Mouse (Mus musculus) urinary bladder, postnatal 10 days (tissue): ENCODE measurements around the gene Phlpp2.

ENCODE experiments used
- DNase-seq: peaks from one replicate; pipeline ENCODE4 v3.0.0; 2022; ENCODE audit warnings: low spot score

Gene Phlpp2

GRCm38 (mm10) chr8:109903909-109904469, 35.6 kb downstream of the Phlpp2 start:
- DNase-seq: no peak

DNA sequence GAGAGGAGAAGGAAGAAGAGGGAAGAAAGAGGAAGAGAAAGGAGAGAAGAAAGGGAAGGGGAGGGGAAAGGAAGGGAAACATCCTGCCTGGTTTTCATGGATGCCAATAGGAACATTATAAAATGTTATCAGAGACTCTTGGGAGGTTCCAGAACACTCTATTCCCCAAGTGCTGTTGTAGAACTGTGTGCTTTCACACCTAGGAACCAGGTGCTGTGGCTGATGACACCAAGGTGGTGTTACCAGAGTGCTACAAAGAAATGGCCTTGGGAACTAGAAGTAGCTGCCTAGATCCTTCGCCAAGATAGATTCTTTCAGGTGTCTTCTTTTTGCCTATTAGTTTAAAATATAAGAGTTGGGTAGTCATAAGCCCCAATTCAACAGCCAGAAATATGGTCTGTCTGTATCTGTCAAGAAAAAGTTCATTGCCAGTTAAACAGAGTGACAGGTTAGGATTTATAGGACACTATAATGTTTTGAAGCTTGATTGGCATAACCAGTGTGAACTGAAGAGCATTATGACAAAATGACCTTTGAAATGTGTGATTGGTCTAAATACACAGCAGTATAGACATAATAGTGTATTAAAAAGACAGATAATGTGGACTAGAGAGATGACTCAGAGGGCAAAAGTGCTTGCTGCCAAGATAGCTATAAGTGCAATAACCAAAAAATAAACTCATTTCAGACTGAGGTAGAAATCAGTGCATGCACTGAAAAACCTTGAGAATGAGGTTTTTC, 36.8 kb downstream of the Phlpp2 start:
- no peak for DNase-seq

DNA sequence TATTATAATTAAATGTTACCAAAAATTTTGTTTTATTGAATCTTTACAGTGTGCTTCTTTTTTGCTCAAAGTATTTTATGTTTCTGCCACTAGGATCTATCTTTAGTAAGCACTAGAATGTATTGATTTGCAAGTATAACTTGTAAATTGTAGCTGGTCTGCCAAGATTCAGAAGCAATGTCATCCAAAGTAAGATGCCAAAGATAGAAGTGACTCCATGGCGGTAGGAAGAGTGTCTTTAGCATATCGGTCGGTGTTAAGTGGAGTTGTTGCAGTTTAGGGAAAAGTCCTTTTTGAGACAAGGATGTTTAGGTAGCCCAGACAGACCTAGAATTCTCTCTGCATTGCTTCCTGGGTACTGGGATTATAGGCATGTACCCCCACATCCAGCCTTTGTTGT, 38.6 kb downstream of the Phlpp2 start:
- no peak for DNase-seq

DNA sequence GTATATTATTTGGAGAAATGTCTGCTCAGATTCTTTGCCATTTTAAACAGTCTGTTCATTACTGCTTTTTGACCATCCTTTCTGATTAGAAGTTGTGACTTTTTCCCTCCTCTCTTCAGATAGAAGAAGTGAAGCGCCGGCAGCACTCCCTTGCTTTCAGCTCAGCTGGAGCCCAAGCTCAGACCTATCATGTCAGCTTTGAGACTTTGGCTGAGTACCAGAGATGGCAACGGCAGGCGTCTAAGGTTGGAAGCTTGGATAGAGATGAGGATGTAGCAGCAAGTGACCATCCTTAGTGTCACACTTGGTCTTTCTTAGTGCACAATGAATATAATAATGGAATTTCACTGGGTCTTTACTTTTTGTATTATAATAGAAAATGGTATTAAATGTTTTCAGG, 39.0 kb downstream of the Phlpp2 start:
- DNase-seq: no peak

- DNase-seq: no peak
Observed at GRCm38 (mm10) chr8:109917277-109917676, 48.9 kb downstream of the Phlpp2 start.

DNA sequence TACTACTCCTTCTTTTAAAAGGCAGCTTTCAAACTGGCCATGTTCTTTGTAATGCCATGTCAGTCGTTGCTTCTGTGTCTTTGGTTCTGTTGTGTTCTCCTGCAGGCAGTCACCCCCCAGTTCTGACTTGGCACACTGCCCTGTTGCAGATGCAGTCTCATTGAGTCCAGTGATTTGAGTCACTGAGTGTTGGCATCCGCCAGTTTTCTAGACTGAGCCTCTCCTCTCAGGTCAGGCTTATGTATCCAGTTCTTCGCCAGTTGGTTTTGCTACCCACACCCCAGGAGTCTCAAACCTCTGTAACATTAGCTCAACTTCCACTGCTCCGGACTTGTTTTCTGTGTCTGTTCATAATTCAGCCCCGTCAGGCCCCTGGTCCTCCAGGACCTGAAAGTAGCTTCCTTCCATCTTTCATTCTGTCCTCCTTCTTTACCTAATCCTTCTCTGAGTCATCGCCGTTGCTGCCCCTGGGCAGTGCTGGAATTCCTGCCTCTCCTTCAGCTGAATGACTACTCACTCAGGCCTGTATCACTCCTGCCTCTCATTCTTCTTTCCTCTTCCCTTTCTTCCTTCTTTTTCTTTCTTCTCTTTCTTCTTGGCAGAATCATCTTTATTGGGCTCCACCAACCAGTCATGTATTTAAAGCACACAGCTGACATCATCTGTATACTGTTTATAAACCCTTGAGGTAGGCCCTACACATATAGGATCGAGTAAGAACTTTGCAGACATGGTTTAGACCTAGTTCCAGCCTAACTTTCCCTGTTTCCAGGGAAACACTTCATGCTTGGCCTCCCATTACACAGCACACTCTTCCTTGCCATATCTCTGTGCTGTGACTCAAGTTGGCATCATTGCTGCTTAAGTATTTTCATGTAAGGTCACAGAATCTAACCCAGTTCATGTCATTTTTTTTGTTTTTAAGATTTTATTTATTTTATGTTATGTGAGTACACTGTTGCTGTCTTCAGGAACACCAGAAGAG, 52.4 kb downstream of the Phlpp2 start:
- DNase-seq: no peak

- DNase-seq: no peak
Observed at GRCm38 (mm10) chr8:109941606-109942360, 73.4 kb downstream of the Phlpp2 start.

DNA sequence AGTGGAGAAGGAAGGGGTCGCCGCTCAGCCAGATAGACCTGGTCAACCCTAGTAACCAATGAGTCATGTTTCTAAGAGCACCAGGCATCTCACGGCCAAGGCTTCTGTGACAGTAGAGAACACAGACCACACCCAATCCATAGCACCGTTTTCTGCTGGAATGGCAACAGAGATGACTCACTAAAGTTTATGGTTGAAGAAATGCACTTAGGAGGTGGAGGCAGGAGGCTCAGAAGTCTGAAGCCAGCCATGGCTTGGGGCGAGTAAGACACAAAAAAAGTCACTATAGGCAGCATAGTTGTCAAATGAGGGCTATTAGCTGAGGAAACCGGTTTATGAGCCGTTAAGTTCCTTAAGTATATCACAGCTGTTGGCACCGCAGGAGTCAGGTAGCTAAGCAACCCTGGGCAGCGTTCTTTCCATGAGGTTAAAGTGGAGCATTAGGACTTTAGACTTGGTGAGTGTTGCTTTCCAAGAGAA, 76.9 kb downstream of the Phlpp2 start:
- no peak for DNase-seq

DNA sequence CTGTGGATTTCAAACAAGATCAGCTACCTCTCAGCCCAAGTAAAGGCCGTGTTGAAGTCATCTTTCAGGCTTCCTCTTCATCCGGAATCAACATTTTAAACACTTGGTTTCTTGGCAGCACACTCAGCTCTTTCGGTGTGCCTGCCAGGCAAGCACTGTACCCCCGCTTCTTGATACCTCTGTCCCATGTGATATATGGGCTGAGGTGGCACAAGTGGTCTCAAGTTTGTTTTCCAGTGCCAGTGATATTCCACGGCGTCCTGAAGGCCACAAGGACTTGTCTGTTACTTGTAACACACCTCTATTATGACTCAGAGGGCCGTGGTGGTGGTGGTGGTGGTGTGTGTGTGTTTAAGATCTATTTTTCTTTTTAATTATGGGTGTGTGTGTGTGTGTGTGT, 77.4 kb downstream of the Phlpp2 start:
- DNase-seq: no peak

DNA sequence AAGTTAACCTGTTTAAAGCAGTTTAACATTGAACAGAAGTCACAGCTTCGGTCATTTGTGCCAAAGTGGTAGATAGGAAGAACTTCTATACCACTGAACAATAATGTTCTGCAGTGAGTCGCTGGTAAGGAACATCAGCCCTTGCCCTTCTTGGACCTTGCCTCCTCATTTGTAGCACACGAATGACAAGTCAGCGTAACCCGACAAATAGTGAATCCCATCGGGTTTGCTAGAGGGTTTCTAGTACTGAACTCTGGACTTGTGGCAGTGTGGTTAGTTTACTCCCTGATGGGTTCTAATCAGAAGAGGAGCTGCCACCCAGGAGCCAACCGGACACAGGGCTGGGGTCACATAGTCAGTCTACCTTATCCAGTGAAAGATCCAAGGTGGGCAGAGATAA, 77.9 kb downstream of the Phlpp2 start:
- no peak for DNase-seq

- no peak for DNase-seq
Observed at GRCm38 (mm10) chr8:109947447-109948284, 79.3 kb downstream of the Phlpp2 start.

GRCm38 (mm10) chr8:109948285-109948564, 79.9 kb downstream of the Phlpp2 start:
- DNase-seq: no peak

DNA sequence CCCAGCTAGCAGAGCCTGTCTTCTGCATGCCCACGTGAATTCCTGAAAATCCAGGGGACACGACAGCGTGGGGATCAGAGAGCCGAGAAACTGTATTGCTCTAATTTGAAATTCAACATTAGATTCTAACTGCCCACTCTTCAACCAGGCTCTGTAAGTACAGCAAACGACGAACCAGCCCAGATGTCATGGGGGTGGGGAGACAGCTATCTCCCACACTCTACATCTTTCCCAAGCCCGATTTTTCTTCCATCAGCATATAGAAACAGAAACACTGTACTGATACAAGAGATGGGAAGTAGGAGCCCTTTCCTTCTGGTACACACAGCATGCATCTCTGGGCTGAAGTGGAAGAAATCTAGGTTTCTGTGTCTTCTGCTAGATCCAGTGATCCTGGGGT, 83.8 kb downstream of the Phlpp2 start:
- DNase-seq: no peak

GRCm38 (mm10) chr8:109954486-109954948, 86.2 kb downstream of the Phlpp2 start:
- DNase-seq: no peak

DNA sequence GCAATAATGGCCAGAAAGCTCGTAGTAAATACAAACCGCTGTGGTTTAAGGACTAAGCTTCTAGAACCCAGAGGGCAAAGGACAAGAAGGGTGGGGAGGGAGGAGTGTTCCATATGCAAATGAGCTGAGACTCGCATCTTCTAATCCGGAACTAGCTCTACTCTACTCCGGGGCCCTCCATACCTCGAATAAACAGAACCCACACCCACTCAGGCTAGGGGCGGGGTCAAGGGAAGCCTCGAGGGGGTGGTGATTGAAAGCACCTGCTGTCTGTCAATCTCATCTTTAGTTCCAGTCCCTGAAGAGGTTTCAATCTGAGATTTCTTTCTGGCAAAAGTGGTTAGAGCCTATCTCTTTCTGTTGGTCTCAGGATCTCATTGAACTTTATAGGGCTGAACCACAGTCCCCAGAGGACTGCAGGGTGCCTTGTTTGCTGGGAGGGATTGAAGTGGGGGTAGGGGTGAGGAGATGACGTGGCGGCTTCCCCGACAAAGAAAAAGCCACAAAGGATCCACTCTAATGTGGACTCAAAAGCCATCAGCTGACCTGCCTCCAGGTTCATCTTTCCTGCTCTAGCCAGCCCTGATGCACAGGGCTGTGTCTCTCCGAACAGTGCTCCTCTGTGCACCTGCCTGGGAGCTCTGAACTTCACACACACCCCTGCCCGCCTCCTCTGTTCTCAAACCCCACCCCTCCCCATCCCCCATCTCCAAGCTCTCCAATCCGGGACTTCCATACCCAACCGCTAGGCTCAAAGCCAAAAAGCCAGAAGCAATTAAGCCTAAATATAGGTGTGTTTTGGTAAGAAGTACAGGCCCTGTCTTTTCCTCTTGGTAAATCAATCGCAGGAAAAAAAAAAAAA, 89.1 kb downstream of the Phlpp2 start:
- no peak for DNase-seq

- no peak for DNase-seq
Observed at GRCm38 (mm10) chr8:109958036-109958655, 89.8 kb downstream of the Phlpp2 start.

DNA sequence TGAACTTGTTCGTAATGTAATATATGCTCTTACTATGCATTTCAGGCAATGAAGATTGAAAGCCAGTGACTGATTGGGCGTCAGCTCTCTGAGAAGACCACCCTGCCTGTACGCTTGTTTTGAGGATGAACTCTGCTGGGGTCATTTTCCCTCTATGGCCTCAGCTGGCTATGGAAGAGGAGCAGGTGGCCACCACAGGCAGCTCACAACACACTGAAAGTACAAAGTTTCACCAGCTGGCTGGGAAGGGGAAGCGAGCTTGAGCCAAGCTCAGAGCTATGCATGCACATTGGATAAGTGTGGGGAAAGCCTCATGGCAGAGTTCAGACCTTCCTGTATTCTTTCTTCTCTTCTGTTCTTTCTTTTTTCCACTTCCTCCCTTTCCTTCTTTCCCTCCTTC, 90.8 kb downstream of the Phlpp2 start:
- no peak for DNase-seq

DNA sequence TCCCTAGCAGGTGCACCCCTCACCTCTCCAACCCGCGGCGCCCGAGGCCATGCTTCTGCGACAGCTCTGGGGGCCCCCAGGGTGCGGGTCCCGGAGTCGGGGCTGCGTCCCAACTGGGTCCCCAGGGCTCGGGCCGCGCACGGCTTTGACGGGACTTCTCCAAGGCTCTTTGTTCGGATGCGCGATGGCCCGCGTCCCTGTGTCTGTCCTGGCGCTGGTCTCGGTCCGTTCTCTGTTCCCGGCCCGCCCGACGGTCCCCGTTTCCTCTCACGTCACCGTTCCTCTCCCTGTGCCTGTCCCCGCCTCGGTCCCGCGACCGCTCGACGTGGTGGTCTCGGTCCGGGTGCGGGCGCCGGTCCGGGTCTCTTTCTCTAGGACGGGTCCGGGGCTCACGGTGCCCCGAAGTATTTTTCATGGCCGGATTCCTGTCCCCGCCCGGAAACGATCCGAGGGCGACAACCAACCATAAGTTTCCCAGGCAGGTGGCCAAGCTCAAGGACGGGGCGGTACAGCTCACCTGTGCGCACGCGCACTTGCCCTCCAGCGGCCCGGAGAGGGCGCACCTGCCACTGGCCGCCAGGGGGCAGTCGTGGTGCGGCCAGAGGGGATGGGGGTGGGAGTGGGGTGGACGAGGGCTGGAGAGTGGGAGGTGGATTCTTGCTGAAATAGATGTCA, 93.5 kb downstream of the Phlpp2 start, which contains the start of gene Marveld3:
Gene Marveld3 (minus strand): TSS at position 511 of the 675 bp plus-strand sequence.
- DNase-seq: no peak

DNA sequence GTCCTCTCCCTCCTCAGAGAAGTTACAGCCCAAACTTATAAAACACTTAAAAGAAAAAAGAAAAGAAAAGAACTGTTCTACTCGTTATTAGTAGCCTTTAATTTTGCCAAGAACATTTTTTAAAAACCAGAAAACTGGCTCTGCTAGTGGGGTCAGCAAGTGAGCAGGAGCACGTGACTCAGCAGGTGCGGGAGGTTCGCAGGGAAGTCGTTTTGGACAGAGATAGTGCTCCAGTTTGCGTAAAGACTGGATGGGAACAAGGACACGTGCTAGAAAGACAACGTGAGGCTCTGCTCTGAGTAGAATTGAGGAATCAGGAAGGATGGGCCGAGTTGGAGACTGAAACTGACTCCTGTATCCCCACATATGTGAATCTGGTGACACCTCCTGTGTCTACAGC, 94.6 kb downstream of the Phlpp2 start:
- no peak for DNase-seq
